Mouse (Mus musculus) liver, postnatal 0 days (tissue): Measurements from ENCODE around the gene Tmem265.

ENCODE experiments used
- CTCF ChIP-seq: sonication (generic); IDR thresholded peaks from 2 replicates; pipeline ENCODE4 v1.5.1; 2016; ENCODE audit warnings: antibody characterized with exemption, low read depth
- EP300 ChIP-seq: IDR thresholded peaks from 2 replicates; pipeline ENCODE4 v1.6.1; 2016; ENCODE audit warnings: antibody characterized with exemption, low read depth, mild to moderate bottlenecking

GRCm38 (mm10) chr7:127511808-127512230 lies 49.4 kb upstream of the Tmem265 start, which contains the start of gene Srcap:
- TF ChIP-seq CTCF (no peak), EP300 (peak; percentile 84)
